Mouse (Mus musculus) forebrain, postnatal 0 days (tissue): ENCODE data around the gene Trim12c. TPM values are rescaled to one million over a fixed set of nuclear protein-coding genes. Genes with fewer than 3 reads are reported as not detected.
A peak's percentile ranks its signal among the peaks of the same experiment; 100 is the strongest.
"Not testable (repeated sequence)": the region's sequence is repeated elsewhere in the genome, so short reads cannot be mapped to it uniquely, and the experiment has no call there.

Experiments
- ATAC-seq: fragments of 200-750 bp; cut with Nextera tagmentation; 2 replicates; pipeline ENCODE4 v1.8.0; 2017; ENCODE audit warnings: mild to moderate bottlenecking, moderate library complexity
- DNase-seq: peaks from one replicate; pipeline ENCODE4 v3.0.0-alpha.2; 2015
- H3K27ac ChIP-seq: fragments of 300-500 bp; sonication (generic); 2 replicates; pipeline ENCODE4 v1.5.1; 2014; ENCODE audit warnings: low read depth, mild to moderate bottlenecking, antibody characterized with exemption, low read length, moderate library complexity, mixed read lengths
- H3K27me3 ChIP-seq: fragments of 300-500 bp; sonication (generic); 2 replicates; pipeline ENCODE4 v1.6.1; 2014; ENCODE audit warnings: mild to moderate bottlenecking, low read length, mixed read lengths; ENCODE audit not compliant: insufficient read depth
- H3K36me3 ChIP-seq: fragments of 300-500 bp; sonication (generic); 2 replicates; pipeline ENCODE4 v1.6.1; 2014; ENCODE audit warnings: mild to moderate bottlenecking, moderate library complexity; ENCODE audit not compliant: insufficient read depth
- H3K4me1 ChIP-seq: fragments of 300-500 bp; sonication (generic); 2 replicates; pipeline ENCODE4 v1.6.1; 2014; ENCODE audit warnings: antibody characterized with exemption; ENCODE audit not compliant: insufficient read depth
- H3K4me2 ChIP-seq: fragments of 300-500 bp; sonication (generic); 2 replicates; pipeline ENCODE4 v1.6.1; 2014; ENCODE audit warnings: low read depth, mild to moderate bottlenecking, moderate library complexity
- H3K4me3 ChIP-seq: fragments of 300-500 bp; sonication (generic); 2 replicates; pipeline ENCODE4 v1.5.1; 2014; ENCODE audit warnings: low read depth, low read length, mixed read lengths
- H3K9ac ChIP-seq: fragments of 300-500 bp; sonication (generic); 2 replicates; pipeline ENCODE4 v1.6.1; 2014; ENCODE audit warnings: mild to moderate bottlenecking
- H3K9me3 ChIP-seq: fragments of 300-500 bp; sonication (generic); 2 replicates; pipeline ENCODE4 v1.6.1; 2016; ENCODE audit warnings: low read length
- CTCF ChIP-seq: sonication (generic); IDR thresholded peaks from 2 replicates; pipeline ENCODE4 v1.5.1; 2016; ENCODE audit warnings: antibody characterized with exemption, control low read depth, low read depth
- WGBS: fragments of 180-500 bp; shearing (Covaris S2); extraction: QIAGEN DNeasy Blood & Tissue Kit; methylation state at CpG from one replicate; pipeline ENCODE4 v1.1.7; 2014; 5-methylcytosine and 5-hydroxymethylcytosine counted together
- polyA plus RNA-seq: library from polyadenylated mRNA; unstranded; fragments of >200 nt; fragmentation: Nextera tagmentation; extraction: Ambion mirVana; gene quantifications from 2 replicates; pipeline ENCODE4 v1.2.1, GENCODE M21; 2015
- total RNA-seq: library from RNA; depleted of rRNA; stranded (reverse); fragments of >200 nt; gene quantifications from 2 replicates; pipeline ENCODE4 v1.2.3, GENCODE M21; 2014; rRNA removed

Trim12c gene
- total RNA-seq (2.1 and 3.0 TPM in 2 replicates), polyA plus RNA-seq (0.39 and 0.68 TPM in 2 replicates)

DNA sequence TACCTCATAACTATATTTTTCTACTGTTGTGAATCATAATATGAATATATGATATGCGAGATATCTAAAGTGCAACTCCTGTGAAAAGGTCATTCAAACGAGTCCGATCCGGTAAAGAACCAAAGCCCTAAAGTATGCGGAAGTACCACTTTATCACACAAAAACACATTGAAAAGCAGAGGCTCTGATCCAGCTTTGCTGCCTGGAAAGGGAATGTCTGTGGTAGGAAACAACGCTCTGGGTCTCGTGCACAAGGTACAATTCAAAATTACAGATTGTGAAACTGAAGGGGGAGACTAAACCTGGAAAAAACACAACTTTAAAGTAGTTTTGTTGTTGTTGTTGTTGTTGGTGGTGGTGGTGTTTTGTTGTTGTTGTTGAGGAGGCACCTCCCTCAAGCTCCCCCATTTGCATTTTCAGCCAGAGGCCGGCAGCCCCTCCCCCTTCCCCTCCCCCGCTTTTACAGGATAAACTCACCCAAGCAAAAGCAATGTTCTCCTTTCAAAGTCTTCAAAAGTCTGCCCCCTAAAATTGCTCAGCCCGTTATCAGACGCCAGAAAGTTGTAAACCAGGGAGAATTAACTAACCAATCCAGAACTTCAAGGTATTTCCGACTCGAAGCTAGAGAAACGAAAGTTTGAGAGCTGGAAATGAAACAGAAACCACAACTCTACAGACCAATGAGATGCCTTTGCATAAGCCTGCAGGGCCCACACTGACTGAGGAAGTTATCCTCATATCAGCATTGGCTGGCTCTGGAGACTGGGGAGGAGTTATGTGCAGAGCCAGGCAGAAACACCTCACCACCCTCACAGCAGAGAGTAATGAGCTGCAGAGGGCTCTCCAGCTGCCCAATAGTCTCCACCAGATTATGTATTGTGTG, at the start of gene Trim12c:
TSS of gene Trim12c (minus strand) at position 646 of the 883 bp plus-strand sequence.
- Histone ChIP-seq H3K4me1 (no peaks in the 10 kb centered on the region), H3K9me3 (no peaks in the 10 kb centered on the region), H3K36me3 (no peaks in the 10 kb centered on the region), H3K27ac (no peak within 1 kb of the TSS), H3K9ac (no peak within 1 kb of the TSS), H3K27me3 (no peaks in the 10 kb centered on the region), H3K4me2 (peak within 1 kb of the TSS; percentile 27; the same call in 1 of the 2 replicates), H3K4me3 (peak within 1 kb of the TSS; percentile 25)
- WGBS, result 6% methylated on average over 14 of the region's 14 CpGs
- TF ChIP-seq CTCF, result no peak
- ATAC-seq (peak; percentile 97), DNase-seq (peak; percentile 11)

DNA sequence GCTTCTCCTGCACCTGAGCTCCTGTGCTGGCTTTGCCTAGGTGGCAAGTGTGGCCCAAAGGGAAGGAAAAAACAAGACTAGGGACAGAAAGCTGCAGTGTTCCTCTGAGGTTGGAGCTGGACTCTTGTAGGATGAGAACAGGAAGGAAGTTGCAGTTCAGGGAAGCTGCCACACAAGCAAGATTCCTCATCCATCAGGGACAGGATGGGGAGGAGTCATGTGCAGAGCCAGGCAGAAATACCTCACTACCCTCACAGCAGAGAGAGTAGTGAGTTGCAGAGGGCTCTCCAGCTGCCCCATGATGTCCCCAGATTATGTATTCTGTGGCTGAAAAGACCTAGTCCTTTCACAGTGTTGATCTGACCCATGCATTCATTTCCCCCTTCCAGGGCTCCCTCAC, 48.0 kb upstream of the Trim12c start:
- ATAC-seq (no peak), DNase-seq (no peak)
- Histone ChIP-seq H3K4me3 (no peak overlapping the region), H3K4me1 (no peaks in the 10 kb centered on the region), H3K27ac (no peak overlapping the region), H3K9me3 (no peaks in the 10 kb centered on the region), H3K36me3 (no peaks in the 10 kb centered on the region), H3K27me3 (no peaks in the 10 kb centered on the region), H3K9ac (no peak overlapping the region), H3K4me2 (no peak overlapping the region)
- no peak for TF ChIP-seq CTCF

DNA sequence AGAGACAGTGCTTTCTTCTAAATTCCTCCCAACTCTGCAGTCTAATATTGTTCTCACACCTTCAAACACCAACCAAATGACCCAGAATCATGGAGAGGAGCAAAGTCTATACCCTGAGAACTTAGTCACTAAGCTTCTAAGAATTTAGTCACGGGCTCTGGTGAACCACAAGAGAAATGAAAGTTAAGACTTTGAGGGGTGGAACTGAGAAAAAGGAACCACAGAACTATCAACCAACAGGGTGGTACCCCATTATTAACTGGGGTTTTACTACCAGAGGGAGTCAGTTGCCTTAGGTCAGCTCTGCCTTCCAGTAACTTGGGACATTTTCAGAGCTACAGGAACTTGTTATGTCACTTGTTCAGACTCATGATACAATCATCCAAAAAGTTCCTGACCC, 47.5 kb upstream of the Trim12c start, which contains the start of gene Trim30c:
TSS of gene Trim30c (minus strand) at position 140 of the 400 bp plus-strand sequence.
- Histone ChIP-seq H3K4me1 (no peaks in the 10 kb centered on the region), H3K36me3 (no peaks in the 10 kb centered on the region), H3K27me3 (no peaks in the 10 kb centered on the region), H3K4me3 (no peak within 1 kb of the TSS), H3K4me2 (no peak within 1 kb of the TSS), H3K9ac (no peak within 1 kb of the TSS), H3K27ac (no peak within 1 kb of the TSS), H3K9me3 (no peaks in the 10 kb centered on the region)
- TF ChIP-seq CTCF, result no peak
- ATAC-seq (no peak), DNase-seq (no peak)
- 87% methylated on average over 1 of the region's 1 CpGs for WGBS

DNA sequence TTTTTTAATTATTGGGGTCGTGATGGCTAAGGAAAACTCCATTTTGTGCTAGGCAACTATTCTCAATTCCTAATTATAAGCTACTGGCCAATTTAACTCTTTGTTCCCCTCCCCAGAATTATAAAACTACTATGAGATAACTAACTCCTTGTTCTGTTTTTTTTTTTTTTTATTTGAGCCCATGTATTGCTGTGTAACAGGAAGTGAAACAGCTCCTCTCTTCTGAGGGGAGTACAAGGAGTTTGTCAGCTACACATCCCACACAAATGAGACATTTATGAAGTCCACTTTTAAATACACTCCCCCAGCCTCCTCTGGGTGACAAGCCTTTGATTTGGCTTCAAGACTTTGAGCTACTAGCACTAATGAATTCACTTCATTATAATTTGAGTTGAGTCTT, 45.3 kb upstream of the Trim12c start:
- Histone ChIP-seq H3K36me3 (no peaks in the 10 kb centered on the region), H3K9me3 (no peaks in the 10 kb centered on the region), H3K27ac (no peak overlapping the region), H3K4me3 (no peak overlapping the region), H3K4me2 (no peak overlapping the region), H3K4me1 (no peaks in the 10 kb centered on the region), H3K27me3 (no peaks in the 10 kb centered on the region), H3K9ac (no peak overlapping the region)
- ATAC-seq (no peak), DNase-seq (no peak)
- 35% methylated on average over 1 of the region's 1 CpGs for WGBS
- no peak for TF ChIP-seq CTCF

DNA sequence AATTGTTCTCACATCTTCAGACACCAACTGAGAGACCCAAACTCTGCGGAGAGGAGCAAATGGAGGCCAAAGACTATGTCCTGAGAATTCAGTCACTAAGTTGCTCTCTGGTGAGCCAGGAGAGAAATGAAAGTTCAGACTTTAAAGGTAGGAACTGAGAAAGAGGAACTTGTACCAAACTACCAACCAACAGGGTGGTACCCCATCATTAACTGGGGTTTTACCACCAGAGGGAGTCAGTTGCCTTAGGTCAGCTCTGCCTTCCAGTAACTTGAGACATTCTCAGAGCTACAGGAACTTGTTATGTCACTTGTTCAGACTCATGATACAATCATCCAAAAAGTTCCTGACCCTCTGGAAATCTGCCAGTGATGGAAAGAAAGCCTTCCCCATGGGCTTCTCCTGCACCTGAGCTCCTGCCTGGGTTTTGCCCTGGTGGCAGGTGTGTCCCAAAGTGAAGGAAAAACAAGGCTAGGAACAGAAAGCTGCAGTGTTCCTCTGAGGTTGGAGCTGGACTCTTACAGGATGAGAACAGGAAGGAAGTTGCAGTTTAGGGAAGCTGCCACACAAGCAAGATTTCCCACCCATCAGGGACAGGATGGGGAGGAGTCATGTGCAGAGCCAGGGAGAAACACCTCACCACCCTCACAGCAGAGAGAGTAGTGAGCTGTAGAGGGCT, 16.7 kb upstream of the Trim12c start, which contains the start of gene Trim30b:
TSS of gene Trim30b (minus strand) at position 149 of the 679 bp plus-strand sequence.
- Histone ChIP-seq H3K4me3 (no peak within 1 kb of the TSS), H3K9me3 (no peaks in the 10 kb centered on the region), H3K4me2 (no peak within 1 kb of the TSS), H3K4me1 (no peaks in the 10 kb centered on the region), H3K27ac (no peak within 1 kb of the TSS), H3K27me3 (no peaks in the 10 kb centered on the region), H3K36me3 (no peaks in the 10 kb centered on the region), H3K9ac (no peak within 1 kb of the TSS)
- WGBS, result 59% methylated on average over 1 of the region's 1 CpGs
- DNase-seq (no peak), ATAC-seq (no peak)
- TF ChIP-seq CTCF, result no peak

DNA sequence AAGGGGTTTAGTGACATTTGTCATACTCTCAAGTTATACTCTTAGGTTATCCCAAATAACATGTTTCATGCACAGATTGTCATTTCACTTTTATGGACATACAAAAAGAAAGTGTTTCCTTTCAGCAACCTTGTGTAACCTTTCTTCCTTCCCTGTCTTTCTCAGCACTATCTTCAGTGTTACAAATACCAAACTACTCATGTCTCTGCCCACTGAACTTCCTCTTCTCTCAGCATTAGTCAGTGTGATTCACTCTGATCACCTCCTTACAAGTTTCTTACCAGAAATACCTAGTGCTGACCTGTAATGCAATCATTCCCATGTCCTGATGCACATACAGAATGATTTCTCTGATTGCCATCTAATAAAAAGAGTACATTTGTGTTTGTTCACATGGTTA, 13.2 kb upstream of the Trim12c start:
- H3K27me3 ChIP-seq, result no peaks in the 10 kb centered on the region
- H3K4me3 ChIP-seq, result no peak overlapping the region
- no peaks in the 10 kb centered on the region for H3K9me3 ChIP-seq
- TF ChIP-seq CTCF, result no peak
- H3K4me1 ChIP-seq, result no peaks in the 10 kb centered on the region
- no peak overlapping the region for H3K27ac ChIP-seq
- no peak overlapping the region for H3K9ac ChIP-seq
- DNase-seq (no peak), ATAC-seq (no peak)
- no peaks in the 10 kb centered on the region for H3K36me3 ChIP-seq
- no peak overlapping the region for H3K4me2 ChIP-seq

DNA sequence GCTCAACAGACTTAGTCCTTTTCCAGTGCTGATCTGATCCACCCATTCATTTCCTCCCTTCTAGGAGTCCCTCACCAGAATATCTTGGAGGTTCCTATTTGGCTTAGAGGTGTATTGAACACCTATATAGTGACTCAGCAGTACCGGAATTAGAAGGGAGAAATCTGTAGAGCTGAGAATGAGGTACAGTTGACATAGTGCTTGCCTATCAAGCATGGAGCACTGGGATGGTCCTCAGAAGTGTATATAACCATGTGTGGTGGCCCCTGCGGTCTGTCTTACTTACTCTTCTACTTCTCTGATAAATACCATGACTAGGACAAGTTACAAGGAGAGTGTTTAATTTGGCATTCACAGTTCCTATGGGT, 422 bp upstream of the Trim12c start:
- Histone ChIP-seq H3K4me2 (no peak overlapping the region), H3K9ac (no peak overlapping the region), H3K4me3 (no peak overlapping the region), H3K9me3 (no peaks in the 10 kb centered on the region), H3K27ac (no peak overlapping the region), H3K4me1 (no peaks in the 10 kb centered on the region), H3K36me3 (no peaks in the 10 kb centered on the region), H3K27me3 (no peaks in the 10 kb centered on the region)
- TF ChIP-seq CTCF, result no peak
- WGBS, result 70% methylated on average over 2 of the region's 2 CpGs
- ATAC-seq, result no peak
- no peak for DNase-seq

DNA sequence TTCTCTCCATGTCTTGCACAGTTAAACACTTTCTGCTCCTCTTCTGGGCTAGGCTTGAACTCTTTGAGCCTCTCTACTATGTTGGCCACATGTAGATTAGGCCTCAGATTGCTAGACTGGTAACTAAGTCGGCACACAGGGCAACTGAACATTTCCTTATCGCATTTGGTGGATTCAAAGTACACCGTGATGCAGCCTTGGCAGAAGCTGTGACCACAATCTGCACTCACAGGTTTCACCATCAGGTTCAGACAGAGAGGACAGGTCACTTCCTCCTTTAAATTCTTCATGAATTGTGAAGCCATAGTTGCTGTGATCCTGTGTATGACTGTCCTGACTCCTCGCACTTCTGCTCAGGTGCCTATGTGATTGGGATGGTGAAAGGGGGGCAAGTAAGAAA, 5.1 kb downstream of the Trim12c start:
- H3K4me2 ChIP-seq, DNase-seq: not testable (repeated sequence)
- WGBS, result 89% methylated on average over 4 of the region's 4 CpGs

DNA sequence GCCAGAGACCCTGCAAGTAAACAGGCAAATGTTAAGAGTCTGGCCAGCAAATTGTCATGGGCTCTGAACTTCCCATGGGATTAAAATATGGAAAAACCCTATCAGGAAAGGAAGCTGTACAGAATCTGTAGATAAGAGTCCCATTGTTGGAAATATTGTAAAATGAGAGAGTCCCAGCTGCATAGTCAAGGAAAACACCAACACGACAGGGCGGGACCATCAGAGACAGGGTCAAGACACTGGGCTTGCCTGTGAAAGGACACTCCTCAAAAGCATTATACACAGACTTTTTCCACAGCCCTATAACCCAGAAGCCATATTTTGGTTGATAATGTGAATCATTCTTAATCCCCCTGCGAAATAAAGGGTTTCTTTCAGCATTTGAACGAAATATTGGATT, 12.4 kb downstream of the Trim12c start:
- H3K9me3 ChIP-seq, H3K4me1 ChIP-seq, H3K4me2 ChIP-seq, H3K27me3 ChIP-seq, H3K9ac ChIP-seq, H3K36me3 ChIP-seq, H3K27ac ChIP-seq, ATAC-seq, DNase-seq, H3K4me3 ChIP-seq: not testable (repeated sequence)
- 77% methylated on average over 2 of the region's 4 CpGs for WGBS

More for the DNA sequence above, 5.1 kb downstream of the Trim12c start:
- not testable (repeated sequence) for H3K9ac ChIP-seq, ATAC-seq, H3K27ac ChIP-seq, H3K4me1 ChIP-seq, H3K27me3 ChIP-seq, H3K9me3 ChIP-seq, H3K4me3 ChIP-seq, H3K36me3 ChIP-seq

DNA sequence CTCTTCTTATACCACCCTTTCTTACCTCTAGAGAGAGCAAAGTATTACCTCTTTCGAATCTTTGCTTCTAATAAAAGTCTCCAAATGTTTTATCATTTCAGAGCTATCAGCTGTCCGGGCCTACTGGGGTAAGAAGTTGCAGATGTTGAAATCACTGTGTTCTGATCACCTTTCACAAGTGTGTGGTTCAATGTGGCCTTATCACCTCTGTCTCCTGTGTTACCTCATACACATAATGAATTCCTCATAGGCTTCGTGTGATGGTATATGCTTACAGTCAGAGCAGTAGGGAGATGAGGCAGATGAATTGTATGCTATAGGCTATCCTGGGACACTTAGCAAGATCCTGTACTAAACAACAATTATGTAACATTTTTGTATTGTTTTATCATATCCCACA, 17.6 kb downstream of the Trim12c start:
- not testable (repeated sequence) for H3K4me1 ChIP-seq, H3K4me2 ChIP-seq, DNase-seq, H3K36me3 ChIP-seq, H3K27ac ChIP-seq, H3K4me3 ChIP-seq, H3K27me3 ChIP-seq, ATAC-seq, H3K9me3 ChIP-seq, H3K9ac ChIP-seq
- WGBS, result 90% methylated on average over 3 of the region's 3 CpGs
